Mouse (Mus musculus) neural tube, embryonic 12.5 days (tissue): ENCODE measurements around the gene Exosc8. TPM values are rescaled to one million over a fixed set of nuclear protein-coding genes. Genes with fewer than 3 reads are reported as not detected.
"Not testable (repeated sequence)": the region's sequence is repeated elsewhere in the genome, so short reads cannot be mapped to it uniquely, and the experiment has no call there.

ENCODE experiments used
- ATAC-seq: fragments of 200-750 bp; cut with Nextera tagmentation; 2 replicates; pipeline ENCODE4 v1.8.0; 2017; ENCODE audit warnings: low read depth, mild to moderate bottlenecking, moderate TSS enrichment, moderate library complexity; ENCODE audit not compliant: low FRiP score
- H3K27ac ChIP-seq: fragments of 300-500 bp; sonication (generic); 2 replicates; pipeline ENCODE4 v1.5.1; 2016
- H3K27me3 ChIP-seq: fragments of 300-500 bp; sonication (generic); replicated peaks from 2 replicates; pipeline ENCODE4 v1.6.1; 2016; ENCODE audit warnings: mild to moderate bottlenecking
- H3K36me3 ChIP-seq: fragments of 300-500 bp; sonication (generic); 2 replicates; pipeline ENCODE4 v1.6.1; 2016; ENCODE audit warnings: mild to moderate bottlenecking
- H3K4me1 ChIP-seq: fragments of 300-500 bp; sonication (generic); 2 replicates; pipeline ENCODE4 v1.6.1; 2016
- H3K4me2 ChIP-seq: fragments of 300-500 bp; sonication (generic); replicated peaks from 2 replicates; pipeline ENCODE4 v1.6.1; 2016; ENCODE audit warnings: mild to moderate bottlenecking
- H3K4me3 ChIP-seq: fragments of 300-500 bp; sonication (generic); 2 replicates; pipeline ENCODE4 v1.5.1; 2016
- H3K9ac ChIP-seq: fragments of 300-500 bp; sonication (generic); 2 replicates; pipeline ENCODE4 v1.6.1; 2016; ENCODE audit warnings: mild to moderate bottlenecking
- H3K9me3 ChIP-seq: fragments of 300-500 bp; sonication (generic); 2 replicates; pipeline ENCODE4 v1.6.1; 2016; ENCODE audit warnings: mild to moderate bottlenecking
- WGBS: fragments of 180-500 bp; shearing (Covaris S2); methylation state at CpG from one replicate; pipeline ENCODE4 v1.1.7; 2016; 5-methylcytosine and 5-hydroxymethylcytosine counted together
- polyA plus RNA-seq: library from polyadenylated mRNA; unstranded; fragments of >200 nt; fragmentation: Nextera tagmentation; extraction: Ambion mirVana; gene quantifications from 2 replicates; pipeline ENCODE4 v1.2.1, GENCODE M21; 2016

Exosc8 gene
- 96.2 and 98.1 TPM in 2 replicates for polyA plus RNA-seq

DNA sequence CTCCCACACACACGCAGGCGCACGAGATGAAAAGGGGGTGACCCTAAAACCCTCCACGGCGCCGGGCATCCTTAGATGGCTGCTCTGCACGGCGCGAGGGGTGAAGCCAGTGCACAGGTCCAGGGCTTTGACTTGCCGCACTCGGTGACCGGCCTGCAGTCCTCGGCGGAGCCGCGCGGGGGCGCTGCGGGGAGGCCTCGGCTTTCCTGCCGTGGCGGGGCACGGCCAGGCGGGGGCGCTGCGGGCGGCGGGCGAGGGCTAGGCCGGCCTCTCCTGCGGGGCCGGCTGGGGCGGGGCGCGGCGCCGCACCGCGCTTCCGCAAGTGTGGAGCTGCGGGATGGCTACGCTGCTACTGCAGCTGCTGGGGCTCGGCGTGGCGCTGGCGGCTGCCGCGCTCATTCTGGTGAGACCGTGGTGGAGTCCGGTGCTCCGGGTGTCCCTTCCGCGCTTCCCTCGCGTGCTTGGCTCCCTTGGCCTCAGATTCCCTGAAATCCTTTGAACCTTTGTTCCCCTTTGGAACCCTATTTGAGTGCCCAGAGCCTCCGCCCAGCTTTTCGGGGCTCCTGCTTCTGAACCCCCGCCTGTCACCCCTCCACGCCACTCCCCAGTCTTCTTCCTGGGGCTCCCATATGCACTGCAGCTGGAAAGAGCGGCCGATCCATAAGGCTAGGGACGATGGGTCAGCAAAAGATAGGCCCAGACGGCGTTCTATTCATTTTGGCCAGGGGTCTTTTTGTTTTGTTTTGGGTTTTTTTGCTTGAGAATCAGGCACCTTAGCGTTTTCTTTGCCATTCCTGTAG lies at the start of gene Exosc8, which contains the start of gene Alg5:
Gene Exosc8, minus strand, starts transcription at position 147 of the 800 bp plus-strand sequence.
Gene Alg5, plus strand, starts transcription at position 293 of the 800 bp plus-strand sequence.
- Histone ChIP-seq H3K36me3 (peaks cover 25% of the 10 kb centered on the region), H3K4me2 (peak within 1 kb of the TSS; percentile 85), H3K27me3 (no peaks in the 10 kb centered on the region), H3K27ac (peak within 1 kb of the TSS; percentile 96), H3K4me3 (peak within 1 kb of the TSS; percentile 88), H3K9me3 (no peaks in the 10 kb centered on the region), H3K4me1 (peaks cover 13% of the 10 kb centered on the region), H3K9ac (peak within 1 kb of the TSS; percentile 86)
- ATAC-seq, result peak; percentile 95
- under 1% methylated on average over 65 of the region's 65 CpGs for WGBS

GRCm38 (mm10) chr3:54775989-54776631 lies 40.9 kb upstream of the Exosc8 start:
- Histone ChIP-seq H3K9me3 (no peaks in the 10 kb centered on the region), H3K36me3 (no peaks in the 10 kb centered on the region), H3K27ac (no peak overlapping the region), H3K9ac (no peak overlapping the region), H3K4me1 (no peaks in the 10 kb centered on the region), H3K27me3 (no peaks in the 10 kb centered on the region), H3K4me2 (no peak overlapping the region), H3K4me3 (no peak overlapping the region)
- ATAC-seq, result no peak
- WGBS, result 76% methylated on average over 7 of the region's 7 CpGs

- Histone ChIP-seq H3K27ac (no peak overlapping the region), H3K9ac (no peak overlapping the region), H3K4me1 (no peaks in the 10 kb centered on the region), H3K36me3 (no peaks in the 10 kb centered on the region), H3K9me3 (no peaks in the 10 kb centered on the region), H3K4me2 (no peak overlapping the region), H3K4me3 (no peak overlapping the region), H3K27me3 (no peaks in the 10 kb centered on the region)
- WGBS, result 85% methylated on average over 6 of the region's 6 CpGs
- no peak for ATAC-seq
Observed at GRCm38 (mm10) chr3:54773613-54774012, 38.4 kb upstream of the Exosc8 start.

DNA sequence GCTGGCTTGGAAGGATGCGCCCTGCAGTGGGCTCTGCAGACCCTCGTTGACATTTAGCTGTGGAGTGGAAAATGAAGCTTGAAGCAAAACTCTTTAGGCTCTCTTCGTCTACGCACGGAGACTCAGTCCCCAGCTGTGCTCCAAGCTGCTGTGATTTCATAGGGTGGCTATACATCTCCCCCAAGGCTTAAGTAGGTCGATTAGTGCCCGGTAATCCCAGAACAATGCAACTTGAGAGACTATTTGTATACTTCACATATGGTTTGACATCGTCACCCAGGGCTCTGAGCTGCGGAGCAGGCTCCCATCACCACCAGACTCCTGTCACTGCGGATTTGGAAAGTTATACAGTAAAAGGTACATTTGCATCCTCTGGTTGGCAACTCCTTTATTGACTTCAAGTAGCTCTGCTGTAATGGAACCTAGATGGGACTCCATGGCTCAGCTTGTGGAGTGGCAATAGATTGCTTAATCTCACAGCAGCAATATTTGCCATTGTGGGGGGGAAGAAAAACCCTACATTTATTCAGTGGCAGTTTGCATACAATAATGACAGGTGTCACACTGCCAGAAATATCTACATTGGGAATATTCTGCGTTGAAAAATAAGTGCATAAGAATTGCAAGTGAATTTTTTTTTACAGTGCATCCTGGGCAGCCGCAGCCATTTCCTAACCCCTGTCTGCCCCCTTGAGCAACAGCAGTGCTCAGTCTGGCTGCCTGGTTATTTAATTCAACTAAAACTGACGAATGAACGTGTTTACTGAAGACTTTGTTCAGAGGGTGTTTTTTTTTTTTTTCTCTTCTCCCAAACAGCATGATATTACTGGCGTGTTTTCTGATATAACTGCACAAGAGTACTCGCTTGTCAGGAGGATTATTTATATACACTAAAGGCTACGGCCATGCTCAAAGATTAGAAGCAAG lies 34.4 kb upstream of the Exosc8 start:
- Histone ChIP-seq H3K4me3 (no peak overlapping the region), H3K9me3 (no peaks in the 10 kb centered on the region), H3K4me1 (no peaks in the 10 kb centered on the region), H3K4me2 (no peak overlapping the region), H3K9ac (no peak overlapping the region), H3K27me3 (no peaks in the 10 kb centered on the region), H3K27ac (no peak overlapping the region), H3K36me3 (no peaks in the 10 kb centered on the region)
- no peak for ATAC-seq
- 83% methylated on average over 17 of the region's 17 CpGs for WGBS

GRCm38 (mm10) chr3:54768592-54768991 lies 33.4 kb upstream of the Exosc8 start:
- WGBS, result 96% methylated on average over 8 of the region's 8 CpGs
- Histone ChIP-seq H3K4me2 (no peak overlapping the region), H3K4me3 (no peak overlapping the region), H3K36me3 (no peaks in the 10 kb centered on the region), H3K9me3 (no peaks in the 10 kb centered on the region), H3K9ac (no peak overlapping the region), H3K4me1 (no peaks in the 10 kb centered on the region), H3K27me3 (no peaks in the 10 kb centered on the region), H3K27ac (no peak overlapping the region)
- no peak for ATAC-seq

- no peaks in the 10 kb centered on the region for H3K36me3 ChIP-seq
- 88% methylated on average over 5 of the region's 5 CpGs for WGBS
- H3K27ac ChIP-seq, result no peak overlapping the region
Observed at GRCm38 (mm10) chr3:54766811-54767210, 31.6 kb upstream of the Exosc8 start.

GRCm38 (mm10) chr3:54766034-54766433 lies 30.8 kb upstream of the Exosc8 start:
- Histone ChIP-seq H3K4me2 (no peak overlapping the region), H3K27ac (no peak overlapping the region), H3K4me3 (no peak overlapping the region), H3K4me1 (no peaks in the 10 kb centered on the region), H3K9ac (no peak overlapping the region), H3K9me3 (no peaks in the 10 kb centered on the region), H3K27me3 (no peaks in the 10 kb centered on the region), H3K36me3 (no peaks in the 10 kb centered on the region)
- no peak for ATAC-seq
- WGBS, result 84% methylated on average over 14 of the region's 14 CpGs

More at GRCm38 (mm10) chr3:54766811-54767210, 31.6 kb upstream of the Exosc8 start:
- H3K4me3 ChIP-seq, result no peak overlapping the region
- no peaks in the 10 kb centered on the region for H3K27me3 ChIP-seq
- H3K4me2 ChIP-seq, result no peak overlapping the region
- H3K9me3 ChIP-seq, result no peaks in the 10 kb centered on the region
- H3K4me1 ChIP-seq, result no peaks in the 10 kb centered on the region
- no peak for ATAC-seq
- no peak overlapping the region for H3K9ac ChIP-seq

DNA sequence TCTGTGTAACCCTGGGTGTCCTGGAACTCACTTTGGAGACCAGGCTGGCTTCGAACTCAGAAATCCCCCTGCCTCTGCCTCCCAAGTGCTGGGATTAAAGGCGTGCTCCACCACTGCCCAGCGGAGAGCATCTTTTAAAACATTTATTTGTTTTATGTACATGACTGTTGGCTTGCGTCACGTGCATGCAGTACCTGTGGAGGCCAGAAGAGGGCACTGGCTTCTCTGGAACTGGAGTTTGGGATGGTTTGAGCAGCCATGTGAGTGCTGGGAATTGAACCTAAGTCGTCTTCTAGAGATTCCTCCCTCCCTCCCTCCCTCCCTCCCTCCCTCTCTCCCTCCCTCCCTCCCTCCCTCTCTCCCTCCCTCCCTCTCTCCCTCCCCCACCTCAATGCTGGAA lies 30.3 kb upstream of the Exosc8 start:
- H3K4me1 ChIP-seq, H3K4me2 ChIP-seq, H3K36me3 ChIP-seq, H3K9me3 ChIP-seq, H3K27me3 ChIP-seq, H3K27ac ChIP-seq, H3K9ac ChIP-seq, ATAC-seq, H3K4me3 ChIP-seq: not testable (repeated sequence)
- 95% methylated on average over 6 of the region's 6 CpGs for WGBS

DNA sequence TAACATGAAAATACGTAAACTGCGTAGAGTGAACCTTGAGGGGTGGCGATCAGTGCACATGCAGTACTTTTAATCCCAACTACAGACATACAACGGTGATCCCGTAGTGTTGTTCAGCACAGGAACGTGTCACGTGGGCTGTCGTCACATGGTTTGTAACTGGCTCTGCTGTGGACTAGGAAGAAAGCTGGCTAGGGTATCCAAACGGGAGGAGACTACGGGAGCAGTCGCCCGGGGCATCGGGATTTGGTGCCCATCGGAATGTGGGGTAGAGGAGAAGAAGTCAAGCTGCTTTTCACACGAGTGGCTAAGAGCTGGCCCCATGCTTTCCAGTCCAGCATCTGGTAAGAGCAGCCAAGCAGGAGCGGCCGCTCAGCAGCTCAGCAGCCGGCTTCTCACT lies 29.2 kb upstream of the Exosc8 start:
- no peak; the same call in 1 of the 2 replicates for ATAC-seq
- Histone ChIP-seq H3K27ac (no peak overlapping the region), H3K9me3 (no peaks in the 10 kb centered on the region), H3K27me3 (no peaks in the 10 kb centered on the region), H3K4me2 (0 out of 2 replicates have a peak overlapping the region, but pooled peaks have one; percentile 20), H3K4me3 (no peak overlapping the region), H3K36me3 (no peaks in the 10 kb centered on the region), H3K9ac (no peak overlapping the region), H3K4me1 (no peaks in the 10 kb centered on the region)
- WGBS, result 74% methylated on average over 18 of the region's 18 CpGs

DNA sequence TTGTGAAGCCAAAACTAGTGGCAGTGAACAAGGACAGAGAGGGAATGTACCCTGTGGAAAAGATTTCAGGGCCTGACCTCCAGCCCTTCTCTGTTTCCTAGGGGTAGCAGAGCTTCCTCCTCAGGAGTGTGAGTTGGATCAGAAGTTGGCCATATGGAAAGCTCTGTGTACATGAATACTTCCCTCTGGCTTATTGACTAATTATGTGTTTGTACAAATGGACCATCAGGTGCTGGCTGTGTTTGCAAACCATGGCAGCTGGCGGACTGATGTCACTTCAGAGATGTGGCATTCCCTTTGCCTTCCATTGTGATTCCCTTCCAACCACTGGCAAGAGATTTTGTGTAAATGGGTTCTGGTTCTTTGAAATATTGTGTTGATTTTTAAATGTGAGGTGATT lies 26.1 kb upstream of the Exosc8 start:
- Histone ChIP-seq H3K4me1 (peaks cover under 1% of the 10 kb centered on the region), H3K9me3 (no peaks in the 10 kb centered on the region), H3K36me3 (no peaks in the 10 kb centered on the region), H3K27ac (no peak overlapping the region), H3K27me3 (no peaks in the 10 kb centered on the region), H3K9ac (no peak overlapping the region), H3K4me3 (no peak overlapping the region), H3K4me2 (no peak overlapping the region)
- 89% methylated on average over 1 of the region's 1 CpGs for WGBS
- no peak for ATAC-seq

DNA sequence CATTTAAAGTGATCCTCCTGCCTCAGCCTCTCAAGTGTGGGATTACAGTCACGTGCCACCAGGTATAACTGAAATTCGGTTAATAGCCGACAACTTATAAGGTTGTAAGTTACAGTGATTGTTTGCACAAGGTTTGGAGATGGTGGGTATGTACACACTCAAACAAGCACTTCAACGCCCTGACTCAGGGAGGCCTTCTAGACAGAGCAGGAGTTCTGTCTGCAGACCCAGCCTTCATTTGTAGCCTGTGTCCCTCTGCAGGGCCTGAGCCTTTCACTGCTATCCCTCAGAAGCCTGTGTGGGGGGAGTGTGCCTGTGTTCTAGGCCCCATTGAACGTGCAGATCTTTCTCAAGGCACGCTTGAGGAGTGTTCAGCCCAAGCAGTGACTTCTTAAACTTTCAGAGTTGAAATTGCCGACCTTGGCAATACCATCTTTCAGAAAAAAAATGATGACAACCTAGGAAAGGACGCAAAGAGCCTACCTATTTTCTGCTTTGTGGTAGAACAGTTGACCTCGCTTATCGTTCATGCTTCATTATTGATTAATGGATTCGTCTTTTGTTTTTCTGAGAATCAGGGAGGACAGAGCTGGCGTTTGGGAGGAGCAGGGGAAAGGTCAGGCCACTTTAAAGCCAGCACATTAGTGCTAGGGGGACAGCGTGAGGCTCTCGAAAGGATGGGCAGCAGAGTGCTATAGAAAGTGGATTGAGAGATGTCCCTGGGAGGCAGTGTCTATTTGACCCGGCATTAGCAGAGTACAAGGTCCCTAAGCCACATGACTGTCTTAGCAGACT lies 25.3 kb upstream of the Exosc8 start:
- ATAC-seq, result no peak
- peaks cover 8% of the 10 kb centered on the region for H3K4me1 ChIP-seq
- H3K9me3 ChIP-seq, result no peaks in the 10 kb centered on the region
- 57% methylated on average over 15 of the region's 15 CpGs for WGBS
- H3K4me3 ChIP-seq, result no peak overlapping the region
- no peak overlapping the region for H3K4me2 ChIP-seq
- H3K9ac ChIP-seq, result no peak overlapping the region
- peaks cover 7% of the 10 kb centered on the region; the same call in 1 of the 2 replicates for H3K27me3 ChIP-seq
- H3K36me3 ChIP-seq, result no peaks in the 10 kb centered on the region
- no peak overlapping the region for H3K27ac ChIP-seq
